Mouse (Mus musculus): ENCODE data around the gene Pitpnm2.

The Pitpnm2 gene

DNA sequence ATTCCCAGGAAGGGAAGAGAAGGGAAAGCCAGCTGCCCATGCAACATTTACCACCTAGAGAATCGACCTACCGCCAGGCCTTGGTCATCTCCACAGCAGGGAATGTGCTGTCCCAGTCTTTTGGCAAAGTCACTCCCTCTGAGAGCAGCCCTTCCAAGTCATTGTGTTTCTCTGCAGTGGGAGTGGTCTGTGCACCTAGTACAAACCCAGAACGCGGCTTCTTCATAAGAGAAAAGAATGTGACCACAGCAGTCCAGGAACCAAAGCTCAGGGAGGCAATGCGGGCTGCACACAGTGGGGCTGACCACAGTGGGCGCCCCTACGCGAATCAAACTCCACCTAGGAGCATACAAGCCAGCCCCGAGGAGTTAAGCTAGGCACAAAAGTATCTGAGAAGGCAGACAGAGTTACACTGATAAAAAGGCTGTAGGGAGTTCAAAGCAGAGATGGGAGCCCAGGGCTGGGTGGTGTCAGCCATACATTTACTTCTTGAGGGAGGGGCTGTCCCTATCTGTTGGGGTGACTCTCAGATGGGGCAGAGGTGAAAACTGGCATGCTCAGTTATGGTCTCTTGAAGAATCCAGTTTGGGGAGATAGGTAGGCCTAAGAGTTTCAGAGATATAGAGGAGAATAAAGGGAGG, 1.5 kb downstream of the Pitpnm2 start:
- no peak for DNase-seq (ENCODE audit: low spot score)

- DNase-seq (ENCODE audit: low spot score): no peak
These were observed 2.3 kb downstream of the Pitpnm2 start for GRCm38 (mm10) chr5:124247296-124247695.

GRCm38 (mm10) chr5:124244885-124245284, 4.7 kb downstream of the Pitpnm2 start:
- DNase-seq (ENCODE audit: low spot score): no peak

DNA sequence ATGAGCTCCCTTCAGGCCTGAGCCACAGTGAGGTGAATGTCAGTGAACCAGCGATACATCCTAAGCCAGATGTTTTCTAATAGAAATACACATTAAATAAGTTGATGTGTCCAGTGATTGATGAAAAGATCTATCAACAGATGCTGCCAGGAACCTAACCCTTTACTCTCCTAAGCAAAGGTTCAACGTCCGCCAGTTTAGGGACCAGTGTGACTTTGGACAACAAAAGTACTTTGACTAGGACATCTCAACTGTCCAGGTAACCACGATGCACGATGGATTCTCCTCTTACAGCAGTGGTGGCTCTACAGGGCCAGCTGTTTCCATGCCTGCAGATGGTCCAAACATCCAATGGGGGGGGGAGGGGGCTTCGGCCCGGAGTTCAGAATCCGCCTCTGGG, 5.1 kb downstream of the Pitpnm2 start:
- no peak for DNase-seq (ENCODE audit: low spot score)

GRCm38 (mm10) chr5:124243236-124243901, 6.2 kb downstream of the Pitpnm2 start:
- no peak for DNase-seq (ENCODE audit: low spot score)

- no peak for DNase-seq (ENCODE audit: low spot score)
These were observed 7.7 kb downstream of the Pitpnm2 start for GRCm38 (mm10) chr5:124241686-124242444.

DNA sequence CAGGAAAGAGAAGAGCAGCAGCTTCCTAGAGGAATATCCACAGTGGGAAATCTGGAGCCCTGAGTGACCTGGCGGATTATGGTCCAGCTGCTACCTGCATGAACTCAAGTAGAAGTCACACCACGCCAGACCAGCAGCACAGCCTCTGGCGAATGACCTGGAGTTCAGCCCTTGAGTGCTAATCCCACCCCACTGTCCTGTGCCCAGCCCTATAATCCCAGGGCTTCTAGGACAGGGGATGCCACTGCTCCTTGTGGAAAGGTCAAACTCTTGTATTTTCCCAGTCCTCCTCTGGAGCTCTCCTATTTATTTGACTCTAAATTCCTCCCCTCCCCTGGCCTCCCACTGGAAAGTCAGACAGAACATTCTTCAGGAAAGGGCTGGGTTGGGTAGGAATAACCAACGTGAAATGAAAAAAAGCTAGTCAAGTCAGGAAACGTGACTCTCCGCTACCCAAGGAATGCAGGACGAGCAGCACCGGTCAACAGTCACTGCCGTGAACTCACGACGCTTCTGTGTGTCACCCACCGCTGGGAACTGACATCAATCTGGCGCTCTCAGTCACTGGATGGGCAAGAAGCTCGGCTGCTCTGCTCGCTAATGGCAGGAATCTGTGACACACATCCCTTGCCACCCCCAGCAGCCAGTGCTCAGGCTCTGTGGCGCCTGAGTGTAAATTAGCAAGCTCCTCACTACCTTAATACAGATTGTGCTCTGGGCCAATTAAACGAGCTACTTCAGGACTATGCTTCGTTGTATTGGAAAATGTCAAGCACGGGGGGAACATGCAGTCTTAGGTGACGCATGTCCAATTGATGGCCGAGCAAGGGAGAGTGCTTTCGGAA, 8.5 kb downstream of the Pitpnm2 start:
- DNase-seq (ENCODE audit: low spot score): no peak

GRCm38 (mm10) chr5:124236180-124236579, 13.4 kb downstream of the Pitpnm2 start:
- no peak for DNase-seq (ENCODE audit: low spot score)

GRCm38 (mm10) chr5:124234778-124235177, 14.8 kb downstream of the Pitpnm2 start:
- DNase-seq (ENCODE audit: low spot score): no peak

DNA sequence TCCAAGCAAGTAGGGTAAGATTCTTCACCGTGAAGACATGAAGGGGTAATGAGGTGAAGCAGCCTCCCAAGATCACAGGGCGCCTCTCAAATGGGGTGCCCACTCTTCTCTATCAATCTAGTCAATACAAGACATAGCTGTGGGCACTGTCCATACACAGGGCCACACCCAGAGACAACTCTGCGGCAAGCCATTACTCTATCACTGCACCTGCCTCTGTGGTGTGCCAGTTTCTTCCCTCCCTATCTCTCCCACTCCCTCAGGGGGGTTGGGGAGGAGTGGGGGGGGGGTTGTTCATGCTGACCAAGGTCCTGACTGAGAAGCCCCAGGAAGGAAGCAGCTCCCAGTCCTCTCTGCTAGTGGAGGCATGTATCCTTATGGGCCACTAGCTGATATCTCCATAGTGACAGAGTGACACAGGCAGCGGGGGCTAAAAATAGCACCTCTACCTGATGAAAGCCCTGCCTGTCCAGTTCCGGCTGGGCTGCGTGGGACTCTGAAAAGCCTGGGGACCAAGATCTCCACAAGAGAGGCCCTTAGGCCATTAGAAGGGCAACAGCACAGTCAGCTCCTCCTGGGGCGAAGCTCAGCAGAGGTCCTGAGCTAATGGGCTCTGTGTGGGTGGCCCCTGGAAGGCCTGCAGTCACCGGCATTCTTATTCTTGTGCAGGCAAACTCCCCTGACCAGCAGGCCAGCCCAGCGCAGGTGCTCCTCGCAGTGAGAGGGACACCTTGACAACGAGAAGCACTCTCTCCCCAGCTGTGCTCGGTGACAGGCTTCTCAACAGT, 15.5 kb downstream of the Pitpnm2 start:
- DNase-seq (ENCODE audit: low spot score): no peak

DNA sequence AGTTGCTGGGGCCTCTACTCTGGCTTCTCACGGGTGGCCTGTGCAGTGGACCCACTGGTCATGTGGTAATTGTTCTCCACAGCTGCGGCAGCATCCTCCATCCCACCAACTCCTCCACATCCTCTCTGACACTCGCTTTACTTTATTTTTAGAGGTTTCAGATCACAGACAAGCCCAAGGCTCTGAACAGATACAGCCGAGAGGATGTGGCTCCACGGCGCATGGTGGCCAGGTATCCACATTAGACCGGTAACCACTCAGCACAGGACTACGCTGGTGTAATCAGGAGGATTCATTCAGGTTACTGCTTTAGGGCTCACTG, 16.5 kb downstream of the Pitpnm2 start:
- DNase-seq (ENCODE audit: low spot score): no peak

- DNase-seq (ENCODE audit: low spot score): no peak
These were observed 17.0 kb downstream of the Pitpnm2 start for GRCm38 (mm10) chr5:124232360-124233143.

- DNase-seq (ENCODE audit: low spot score): no peak
These were observed 19.1 kb downstream of the Pitpnm2 start for GRCm38 (mm10) chr5:124230461-124230860.

DNA sequence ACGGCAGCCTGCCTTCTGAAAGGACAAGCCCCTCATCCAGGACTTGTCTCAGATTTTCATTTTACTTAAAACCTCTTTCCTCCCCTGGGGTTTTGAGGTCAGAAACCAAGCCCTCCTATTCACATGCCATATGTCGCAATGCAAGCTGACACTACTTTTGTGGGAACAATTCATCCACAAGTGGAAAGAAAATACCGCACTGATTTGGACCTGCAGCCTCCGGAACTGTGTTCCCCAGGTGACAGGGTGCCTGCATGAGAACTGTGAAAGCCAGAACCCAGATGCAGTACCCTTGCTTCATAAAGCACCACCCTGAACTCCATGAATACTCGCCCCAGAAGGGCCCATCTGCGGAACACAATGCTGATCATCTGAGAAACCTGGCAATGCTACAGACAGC, 22.4 kb downstream of the Pitpnm2 start:
- DNase-seq (ENCODE audit: low spot score): no peak

GRCm38 (mm10) chr5:124226494-124226893, 23.1 kb downstream of the Pitpnm2 start:
- no peak for DNase-seq (ENCODE audit: low spot score)

DNA sequence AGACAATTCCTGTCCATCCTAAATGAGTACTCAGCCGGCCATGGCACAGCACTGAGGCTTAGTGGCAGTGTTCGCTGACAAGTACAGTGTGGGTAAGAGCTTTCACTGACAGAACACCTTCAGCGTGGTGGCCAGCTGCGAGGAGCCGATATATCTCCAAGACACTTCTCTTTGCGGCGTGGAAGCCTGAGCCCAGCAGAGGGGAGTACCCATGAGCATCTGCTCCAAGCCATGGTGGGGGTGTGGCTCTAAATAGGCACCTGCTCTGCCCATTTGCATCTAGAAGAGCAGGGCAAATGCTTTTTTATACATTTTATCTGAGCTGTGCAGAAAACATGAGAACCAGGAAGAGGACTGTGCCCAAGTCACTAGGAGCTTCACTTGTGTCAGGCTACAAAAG, 23.7 kb downstream of the Pitpnm2 start:
- no peak for DNase-seq (ENCODE audit: low spot score)

GRCm38 (mm10) chr5:124224321-124225092, 25.1 kb downstream of the Pitpnm2 start:
- DNase-seq (ENCODE audit: low spot score): no peak

DNA sequence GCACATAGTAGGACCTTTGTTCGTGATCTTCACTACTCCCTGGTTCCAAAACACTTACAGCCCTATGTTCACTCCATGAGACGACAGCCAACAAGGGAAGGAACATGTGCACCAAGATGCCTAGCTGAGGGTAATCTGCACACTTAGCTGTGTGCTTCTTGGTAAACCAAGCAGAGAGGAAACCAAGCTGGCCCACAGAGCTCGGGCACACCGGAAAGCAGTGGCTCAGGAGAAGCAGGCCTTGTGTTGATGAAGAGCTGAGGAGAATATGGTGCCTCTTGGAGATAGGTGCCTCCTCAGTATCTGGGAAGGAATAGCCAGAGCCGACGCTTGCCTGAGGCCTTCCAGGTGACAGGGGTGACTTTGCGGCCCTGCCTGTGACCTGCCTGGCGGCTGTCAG, 26.0 kb downstream of the Pitpnm2 start:
- DNase-seq (ENCODE audit: low spot score): no peak

DNA sequence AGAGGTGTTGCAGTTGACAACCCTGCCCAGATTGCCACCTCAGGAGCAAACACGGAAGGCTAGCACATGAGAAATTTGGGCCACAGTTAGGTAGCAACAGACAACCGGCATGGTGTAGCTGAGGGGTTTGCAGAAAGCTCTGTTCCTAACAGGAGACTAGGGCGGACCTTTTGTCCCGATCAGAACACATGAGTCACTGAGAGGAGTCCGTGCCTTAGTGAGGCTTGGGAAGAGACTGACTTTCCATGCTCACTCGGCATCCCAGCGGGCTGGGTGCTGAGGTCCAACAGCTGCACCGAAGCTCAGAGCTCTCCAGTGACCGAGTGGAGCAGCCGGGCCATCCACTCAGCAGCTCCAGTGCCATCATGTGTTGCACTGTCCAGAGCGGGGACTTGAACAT, 26.9 kb downstream of the Pitpnm2 start:
- DNase-seq (ENCODE audit: low spot score): no peak

DNA sequence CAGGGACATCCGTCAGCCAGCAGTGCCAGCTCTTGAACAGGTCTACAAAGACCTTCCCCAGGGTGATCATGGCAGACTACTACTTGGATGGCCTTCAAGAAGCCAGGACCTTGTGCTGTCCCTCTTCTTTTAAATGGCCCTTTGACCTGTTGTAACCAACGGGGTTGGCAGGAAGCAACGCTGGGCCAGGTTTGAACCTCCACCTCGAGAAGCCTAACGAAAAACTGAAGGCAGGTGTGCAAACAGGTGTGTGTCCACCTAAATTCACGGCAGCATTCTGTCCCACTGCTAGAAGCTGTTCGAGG, 27.9 kb downstream of the Pitpnm2 start:
- DNase-seq (ENCODE audit: low spot score): no peak

Measured in ovary, postnatal 14 days (tissue).